Mouse (Mus musculus) thymus, adult 2 months (tissue): ENCODE measurements around the gene Zdhhc1.
A peak's percentile ranks its signal among the peaks of the same experiment; 100 is the strongest.

Experiments
- CTCF ChIP-seq: fragments of 200-500 bp; IDR thresholded peaks from 2 replicates; pipeline ENCODE4 v1.5.1; 2012; ENCODE audit warnings: mild to moderate bottlenecking, control low read depth, low read length, moderate library complexity, borderline replicate concordance; ENCODE audit not compliant: control insufficient read depth, poor library complexity, insufficient read depth; ENCODE audit errors: extremely low read depth
- POLR2A ChIP-seq: fragments of 200-500 bp; IDR thresholded peaks from 2 replicates; pipeline ENCODE4 v1.6.1; 2012; ENCODE audit warnings: mild to moderate bottlenecking, low read length, control low read depth, moderate library complexity; ENCODE audit not compliant: control insufficient read depth, poor library complexity, insufficient read depth; ENCODE audit errors: extremely low read depth

DNA sequence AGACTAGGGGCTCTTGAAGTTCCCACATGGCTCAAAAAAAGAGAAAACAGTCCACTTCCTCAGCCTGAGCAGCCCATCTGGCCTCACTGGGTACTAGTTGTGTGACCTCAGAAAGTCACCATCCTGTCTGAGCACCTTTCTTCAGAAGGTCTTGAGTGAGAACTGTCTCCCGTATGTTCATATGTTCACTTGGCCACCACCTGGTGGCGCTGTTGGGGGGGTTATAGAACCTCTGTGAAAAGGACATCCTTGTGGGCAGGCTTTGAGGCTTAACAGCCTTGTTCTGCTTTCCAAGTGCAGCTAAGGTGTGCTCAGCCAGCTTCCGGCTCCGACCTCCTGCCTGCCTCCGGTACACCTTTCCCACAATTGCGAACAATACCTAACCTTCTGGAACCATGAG is 15.2 kb downstream of the Zdhhc1 start:
- TF ChIP-seq CTCF (peak; percentile 53; the same call in 1 of the 2 replicates), POLR2A (no peak)
